Mouse (Mus musculus) myocyte (in vitro differentiated cells): ENCODE data around the gene Car3.

Source experiments
- CEBPB ChIP-seq: IDR thresholded peaks from 2 replicates; pipeline ENCODE4 v1.6.1; 2011; ENCODE audit warnings: mild to moderate bottlenecking, moderate library complexity; ENCODE audit not compliant: poor library complexity, insufficient read depth, severe bottlenecking
- MAX ChIP-seq: IDR thresholded peaks from one replicate; pipeline ENCODE4 v1.6.1; 2011; ENCODE audit warnings: low read depth, mild to moderate bottlenecking, control low read depth
- MYOD1 ChIP-seq, 3 experiments: IDR thresholded peaks; one replicate each; pipeline ENCODE4 v1.6.1; 2011; ENCODE audit warnings: control low read depth in 2 of 3, low read depth in 2 of 3, mild to moderate bottlenecking in 2 of 3, moderate library complexity in 1 of 3; ENCODE audit not compliant: insufficient read length in 2 of 3, control insufficient read depth in 1 of 3
- MYOG ChIP-seq, 3 experiments: IDR thresholded peaks; one replicate each; pipeline ENCODE4 v1.6.1; 2011; ENCODE audit warnings: control low read depth in 2 of 3, low read depth in 2 of 3, mild to moderate bottlenecking in 2 of 3; ENCODE audit not compliant: insufficient read length in 2 of 3, control insufficient read depth in 1 of 3, insufficient read depth in 1 of 3
- POLR2A ChIP-seq: IDR thresholded peaks from one replicate; pipeline ENCODE4 v1.6.1; 2011; ENCODE audit warnings: low read depth, mild to moderate bottlenecking, control low read depth, moderate library complexity; ENCODE audit not compliant: insufficient read length
- SRF ChIP-seq: IDR thresholded peaks from one replicate; pipeline ENCODE4 v1.6.1; 2011; ENCODE audit warnings: low read depth; ENCODE audit not compliant: control insufficient read depth, insufficient read length
- TCF12 ChIP-seq: IDR thresholded peaks from one replicate; pipeline ENCODE4 v1.6.1; 2011; ENCODE audit warnings: mild to moderate bottlenecking, control low read depth; ENCODE audit not compliant: poor library complexity, insufficient read depth, severe bottlenecking

DNA sequence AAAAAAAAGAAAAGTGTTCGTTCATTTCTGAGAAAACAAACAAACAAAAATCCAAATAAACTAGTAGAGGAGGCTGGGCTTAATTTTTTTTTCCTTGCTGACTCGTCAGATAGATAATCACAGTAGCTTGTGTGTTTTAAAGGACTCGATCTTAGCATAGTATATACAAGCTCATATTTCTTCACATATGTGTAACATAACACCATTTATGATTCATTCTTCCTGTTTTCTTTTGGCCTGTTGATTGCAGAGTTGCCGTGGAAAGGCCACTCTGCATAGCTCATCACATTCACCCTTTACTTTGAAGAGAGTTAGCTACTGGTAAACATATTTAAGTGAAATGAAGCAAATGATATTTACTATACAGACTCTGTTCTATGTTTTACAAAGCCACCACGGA, 30.4 kb downstream of the Car3 start:
- TF ChIP-seq MYOG (IDR thresholded peaks at IDR 0.05; ENCODE audit: control insufficient read depth in 1 of 3, insufficient read depth in 1 of 3, insufficient read length in 2 of 3, low read depth in 2 of 3) = no peak
- no peak for TF ChIP-seq POLR2A
- TF ChIP-seq MYOD1 (IDR thresholded peaks at IDR 0.05; ENCODE audit: control insufficient read depth in 1 of 3, insufficient read length in 2 of 3, low read depth in 2 of 3) = no peak
- no peak for TF ChIP-seq MAX
- no peak for TF ChIP-seq TCF12
- TF ChIP-seq CEBPB = no peak
- no peak for TF ChIP-seq SRF
